Mouse (Mus musculus) midbrain, postnatal 0 days (tissue): Measurements from ENCODE around the gene Rpia. TPM values are rescaled to one million over a fixed set of nuclear protein-coding genes. Genes with fewer than 3 reads are reported as not detected.

ENCODE experiments used
- ATAC-seq: fragments of 200-750 bp; cut with Nextera tagmentation; 2 replicates; pipeline ENCODE4 v1.8.0; 2017; ENCODE audit warnings: moderate number of reproducible peaks, mild to moderate bottlenecking, moderate TSS enrichment, moderate library complexity; ENCODE audit not compliant: low FRiP score
- DNase-seq: peaks from one replicate; pipeline ENCODE4 v3.0.0-alpha.2; 2015; ENCODE audit warnings: low spot score
- H3K27ac ChIP-seq: fragments of 300-500 bp; sonication (generic); 2 replicates; pipeline ENCODE4 v1.5.1; 2014; ENCODE audit warnings: low read depth, mild to moderate bottlenecking, low read length, mixed read lengths
- H3K27me3 ChIP-seq: fragments of 300-500 bp; sonication (generic); 2 replicates; pipeline ENCODE4 v1.6.1; 2014; ENCODE audit warnings: low read length, control low read depth, mixed read lengths; ENCODE audit not compliant: insufficient read depth
- H3K36me3 ChIP-seq: fragments of 300-500 bp; sonication (generic); 2 replicates; pipeline ENCODE4 v1.6.1; 2014; ENCODE audit warnings: low read length, control low read depth, mixed read lengths; ENCODE audit not compliant: insufficient read depth
- H3K4me1 ChIP-seq: fragments of 300-500 bp; sonication (generic); 2 replicates; pipeline ENCODE4 v1.6.1; 2014; ENCODE audit warnings: mild to moderate bottlenecking, control low read depth, antibody characterized with exemption, low read length, mixed read lengths; ENCODE audit not compliant: insufficient read depth
- H3K4me2 ChIP-seq: fragments of 300-500 bp; sonication (generic); 2 replicates; pipeline ENCODE4 v1.6.1; 2014; ENCODE audit warnings: low read depth, mild to moderate bottlenecking, low read length, mixed read lengths; ENCODE audit not compliant: poor library complexity, severe bottlenecking
- H3K4me3 ChIP-seq: fragments of 300-500 bp; sonication (generic); 2 replicates; pipeline ENCODE4 v1.5.1; 2014; ENCODE audit warnings: low read depth, mild to moderate bottlenecking, low read length, moderate library complexity
- H3K9ac ChIP-seq: fragments of 300-500 bp; sonication (generic); replicated peaks from 2 replicates; pipeline ENCODE4 v1.6.1; 2014; ENCODE audit warnings: mild to moderate bottlenecking, low read length, moderate library complexity, mixed read lengths; ENCODE audit not compliant: poor library complexity, severe bottlenecking
- H3K9me3 ChIP-seq: fragments of 300-500 bp; sonication (generic); 2 replicates; pipeline ENCODE4 v1.6.1; 2016; ENCODE audit warnings: low read length, control low read depth
- CTCF ChIP-seq: IDR thresholded peaks from 2 replicates; pipeline ENCODE4 v1.5.1; 2016; ENCODE audit warnings: antibody characterized with exemption, mild to moderate bottlenecking
- WGBS: fragments of 180-500 bp; shearing (Covaris S2); extraction: QIAGEN DNeasy Blood & Tissue Kit; methylation state at CpG from one replicate; pipeline ENCODE4 v1.1.7; 2014; 5-methylcytosine and 5-hydroxymethylcytosine counted together
- polyA plus RNA-seq: library from polyadenylated mRNA; unstranded; fragments of >200 nt; fragmentation: Nextera tagmentation; extraction: Ambion mirVana; gene quantifications from 2 replicates; pipeline ENCODE4 v1.2.1, GENCODE M21; 2015
- total RNA-seq: library from RNA; depleted of rRNA; stranded (reverse); fragments of >200 nt; gene quantifications from 2 replicates; pipeline ENCODE4 v1.2.3, GENCODE M21; 2014

Gene Rpia
- total and polyA plus RNA-seq, 2 experiments from 2014 or later: 1.4 to 15.5 TPM

GRCm38 (mm10) chr6:70815471-70815870 is 23.4 kb upstream of the Rpia start:
- H3K4me2 ChIP-seq: no peak overlapping the region
- H3K27ac ChIP-seq: no peak overlapping the region
- H3K4me1 ChIP-seq: no peaks in the 10 kb centered on the region
- no peak overlapping the region for H3K4me3 ChIP-seq
- no peaks in the 10 kb centered on the region for H3K27me3 ChIP-seq
- ATAC-seq (no peak), DNase-seq (no peak)
- H3K9me3 ChIP-seq: no peaks in the 10 kb centered on the region
- 85% methylated on average over 8 of the region's 8 CpGs for WGBS
- no peaks in the 10 kb centered on the region for H3K36me3 ChIP-seq
- H3K9ac ChIP-seq: no peak overlapping the region
- no peak for TF ChIP-seq CTCF

DNA sequence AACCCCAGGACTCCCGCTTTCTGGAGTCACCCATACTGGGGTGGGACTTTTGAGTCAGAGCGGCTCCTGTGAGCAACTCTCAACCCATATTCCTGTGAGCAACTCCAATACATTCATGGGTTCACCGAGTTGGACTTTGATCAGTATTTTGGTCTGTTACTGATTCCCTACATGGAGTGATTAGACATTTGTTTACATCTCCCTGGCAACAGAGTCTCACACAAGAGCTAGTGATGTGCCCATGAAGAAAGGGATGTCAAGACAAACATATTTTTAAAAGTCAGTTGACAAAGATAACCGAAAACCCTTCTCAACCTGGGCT is 22.6 kb upstream of the Rpia start:
- DNase-seq (no peak), ATAC-seq (no peak)
- Histone ChIP-seq H3K27me3 (no peaks in the 10 kb centered on the region), H3K9me3 (no peaks in the 10 kb centered on the region), H3K4me1 (no peaks in the 10 kb centered on the region), H3K4me2 (no peak overlapping the region), H3K4me3 (no peak overlapping the region), H3K36me3 (no peaks in the 10 kb centered on the region), H3K9ac (no peak overlapping the region), H3K27ac (no peak overlapping the region)
- WGBS: 78% methylated on average over 4 of the region's 4 CpGs
- no peak for TF ChIP-seq CTCF

GRCm38 (mm10) chr6:70813921-70814628 is 22.0 kb upstream of the Rpia start:
- H3K36me3 ChIP-seq: no peaks in the 10 kb centered on the region
- no peaks in the 10 kb centered on the region for H3K27me3 ChIP-seq
- no peak for DNase-seq
- no peak overlapping the region for H3K9ac ChIP-seq
- H3K4me2 ChIP-seq: no peak overlapping the region
- H3K27ac ChIP-seq: no peak overlapping the region
- no peak overlapping the region for H3K4me3 ChIP-seq
- 89% methylated on average over 18 of the region's 18 CpGs for WGBS
- no peaks in the 10 kb centered on the region for H3K9me3 ChIP-seq
- H3K4me1 ChIP-seq: no peaks in the 10 kb centered on the region
- ATAC-seq: no peak
- TF ChIP-seq CTCF: no peak

DNA sequence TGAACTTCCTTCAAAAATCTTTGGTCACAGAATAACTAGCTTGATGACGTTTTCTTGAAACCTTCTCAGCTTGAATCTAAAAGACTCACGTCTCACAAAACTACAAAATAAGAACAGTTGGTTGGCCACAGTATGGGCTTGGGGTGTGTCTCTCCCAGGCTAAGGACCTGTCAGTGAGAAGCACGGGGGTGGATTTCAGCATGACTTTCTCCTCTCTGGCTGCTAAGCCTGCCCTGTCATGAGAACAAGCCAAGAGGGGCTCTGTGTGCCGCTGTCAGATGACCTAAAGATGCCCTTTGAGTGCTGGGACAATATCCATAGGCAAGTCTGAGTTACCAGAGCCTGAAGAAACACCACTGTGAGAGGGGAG is 20.5 kb upstream of the Rpia start:
- DNase-seq: no peak
- no peak for TF ChIP-seq CTCF
- Histone ChIP-seq H3K36me3 (no peaks in the 10 kb centered on the region), H3K9me3 (no peaks in the 10 kb centered on the region), H3K4me2 (no peak overlapping the region), H3K27me3 (no peaks in the 10 kb centered on the region), H3K27ac (0 out of 2 replicates have a peak overlapping the region, but pooled peaks have one; percentile 3), H3K9ac (no peak overlapping the region), H3K4me1 (no peaks in the 10 kb centered on the region), H3K4me3 (no peak overlapping the region)
- no peak for ATAC-seq
- WGBS: 35% methylated on average over 4 of the region's 4 CpGs

DNA sequence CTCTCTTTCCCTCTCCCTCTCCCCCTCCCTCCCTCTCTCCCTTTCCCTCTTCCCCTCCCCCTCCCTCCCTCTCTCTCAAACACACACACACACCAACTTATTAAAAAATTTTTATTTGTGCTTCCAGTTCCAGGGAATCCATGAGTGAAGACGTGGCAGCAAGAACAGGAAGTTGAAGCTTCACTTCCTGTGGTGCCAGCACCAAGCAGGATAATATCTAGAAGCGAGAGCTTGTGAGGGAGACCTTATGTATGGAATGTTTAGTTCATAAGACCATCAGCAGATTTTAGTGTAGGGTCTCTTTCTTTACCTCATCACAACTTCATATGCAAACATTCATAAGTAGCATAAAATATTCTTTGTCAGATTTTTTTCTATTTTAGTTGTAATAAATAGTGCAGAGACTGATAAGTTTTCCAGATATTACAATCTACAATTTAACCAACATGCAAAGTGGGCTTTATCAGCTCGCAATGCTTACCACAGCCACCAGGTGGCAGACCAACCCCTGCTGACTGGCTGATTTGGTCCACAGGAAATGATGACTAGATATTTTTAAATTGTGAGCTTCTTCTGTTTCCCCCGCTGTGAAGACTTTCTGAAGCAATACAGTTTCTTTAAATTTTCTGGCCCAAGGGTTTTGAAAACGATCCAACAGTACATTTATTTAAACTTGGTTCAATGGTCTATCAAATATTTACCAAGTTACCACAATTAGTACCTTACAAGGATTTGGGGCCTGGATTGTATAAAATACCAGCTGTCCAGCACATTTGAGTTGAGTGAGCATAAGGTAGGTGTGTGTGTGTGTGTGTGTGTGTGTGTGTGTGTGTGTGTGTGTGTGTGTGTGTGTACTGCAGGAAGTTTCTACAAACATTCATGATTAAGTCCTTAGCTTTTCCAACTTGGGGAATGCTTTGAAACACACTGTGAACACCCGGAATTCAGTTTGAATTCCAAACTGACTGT is 19.8 kb upstream of the Rpia start:
- Histone ChIP-seq H3K9ac (no peak overlapping the region), H3K9me3 (no peaks in the 10 kb centered on the region), H3K27ac (no peak overlapping the region), H3K4me3 (no peak overlapping the region), H3K4me2 (no peak overlapping the region), H3K36me3 (no peaks in the 10 kb centered on the region), H3K27me3 (no peaks in the 10 kb centered on the region), H3K4me1 (no peaks in the 10 kb centered on the region)
- peak; percentile 76 for DNase-seq
- TF ChIP-seq CTCF: peak; percentile 94
- ATAC-seq: no peak
- WGBS: 14% methylated on average over 6 of the region's 6 CpGs

- no peak overlapping the region for H3K4me3 ChIP-seq
- no peak overlapping the region for H3K4me2 ChIP-seq
- H3K4me1 ChIP-seq: no peaks in the 10 kb centered on the region
- DNase-seq: no peak
- H3K27ac ChIP-seq: no peak overlapping the region
- TF ChIP-seq CTCF: no peak
- ATAC-seq: no peak
- no peak overlapping the region for H3K9ac ChIP-seq
- no peaks in the 10 kb centered on the region for H3K27me3 ChIP-seq
- no peaks in the 10 kb centered on the region for H3K9me3 ChIP-seq
- 65% methylated on average over 1 of the region's 1 CpGs for WGBS
- H3K36me3 ChIP-seq: no peaks in the 10 kb centered on the region
These were observed 18.5 kb upstream of the Rpia start for GRCm38 (mm10) chr6:70810524-70810923.
